Mouse (Mus musculus) c-Kit-positive CD71-negative TER-119-negative erythroid progenitor cells, embryonic 14.5 days (primary cell): Measurements from ENCODE around the gene Col2a1.

Experiments
- DNase-seq: peaks from one replicate; pipeline ENCODE4 v3.0.0-alpha.2; 2013; ENCODE audit warnings: low read depth

The Col2a1 gene

DNA sequence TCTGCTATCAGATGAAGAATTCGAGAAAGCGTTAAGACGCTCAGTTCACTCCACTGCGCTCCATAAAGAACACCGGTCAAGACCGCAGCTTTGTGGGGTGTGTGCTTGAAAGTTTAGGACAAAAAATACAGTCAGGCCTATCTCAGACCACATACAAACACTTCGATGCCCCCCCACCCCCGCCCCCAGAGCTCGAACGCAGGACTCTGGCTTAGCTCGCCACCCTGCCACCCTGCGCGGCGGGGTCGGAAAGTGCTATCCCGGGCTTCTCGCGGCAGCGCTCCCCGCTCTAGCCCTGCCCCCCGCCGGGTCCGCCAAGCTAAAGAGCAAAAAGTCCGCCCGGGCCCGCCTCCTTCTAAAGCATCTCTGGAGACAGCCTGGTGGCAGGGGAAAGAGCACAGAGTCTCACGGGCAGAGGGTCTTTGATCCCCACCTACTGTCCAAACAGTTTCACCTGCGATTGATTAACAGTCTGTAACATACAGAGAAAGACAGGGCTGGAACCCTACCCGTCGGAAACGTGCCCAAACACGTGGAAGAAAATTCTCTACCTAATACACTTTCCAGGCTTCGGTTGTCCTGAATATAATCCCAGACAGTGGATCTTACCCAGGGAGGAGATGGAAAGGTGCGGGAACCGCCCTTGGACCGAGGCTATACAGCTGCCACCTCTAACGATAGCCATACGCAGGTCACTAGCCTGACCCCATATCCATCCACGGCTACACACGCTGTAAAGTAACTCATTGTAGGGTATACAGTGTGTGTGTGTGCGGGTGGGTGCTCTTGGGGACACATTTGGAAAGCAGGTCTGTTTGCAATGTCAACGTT lies 1.3 kb downstream of the Col2a1 start:
- DNase-seq = no peak

DNA sequence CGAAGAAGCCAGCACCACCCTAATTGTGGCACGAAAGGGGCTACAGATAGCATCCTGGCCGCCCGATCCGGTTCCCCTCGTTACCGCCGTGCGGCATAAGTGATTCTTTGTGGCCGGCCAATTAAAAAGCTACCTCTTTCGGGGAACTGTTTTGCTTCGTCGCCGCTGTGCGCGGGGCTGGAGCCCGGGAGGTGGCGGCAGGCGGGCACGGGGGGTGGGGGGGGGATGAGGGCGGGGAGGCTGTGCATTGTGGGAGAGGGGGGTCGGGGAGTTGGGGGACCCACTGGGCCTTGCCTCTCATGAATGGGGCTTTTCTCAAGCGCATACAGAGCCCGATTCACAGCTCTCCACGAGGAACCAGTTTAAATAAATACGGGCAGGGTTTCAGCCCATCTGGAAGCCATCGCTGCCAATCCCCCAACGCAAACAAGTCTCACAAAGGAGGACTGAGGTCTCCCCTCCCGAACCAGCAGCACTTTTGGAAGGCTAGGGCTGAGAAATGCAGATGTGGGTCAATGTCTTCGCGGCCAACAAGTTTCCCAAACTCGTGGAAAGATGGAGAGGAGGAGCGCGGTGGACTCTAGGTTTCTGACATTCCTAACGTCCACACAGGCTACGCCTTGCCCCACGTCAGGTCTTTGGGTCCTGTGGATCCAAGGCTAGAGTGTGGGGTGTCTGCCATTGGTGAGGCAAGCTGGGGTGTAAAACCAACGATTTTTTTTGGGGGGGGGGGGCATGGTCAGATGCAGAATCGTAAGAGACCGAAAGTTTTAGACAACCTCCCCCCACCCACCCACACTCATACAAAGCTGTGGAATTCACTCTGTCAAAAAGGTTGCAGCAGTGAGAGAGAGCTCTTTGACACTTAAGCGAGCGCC lies 2.1 kb downstream of the Col2a1 start:
- DNase-seq = no peak

- no peak for DNase-seq
Measured at GRCm38 (mm10) chr15:98001321-98002112, 3.0 kb downstream of the Col2a1 start.

DNA sequence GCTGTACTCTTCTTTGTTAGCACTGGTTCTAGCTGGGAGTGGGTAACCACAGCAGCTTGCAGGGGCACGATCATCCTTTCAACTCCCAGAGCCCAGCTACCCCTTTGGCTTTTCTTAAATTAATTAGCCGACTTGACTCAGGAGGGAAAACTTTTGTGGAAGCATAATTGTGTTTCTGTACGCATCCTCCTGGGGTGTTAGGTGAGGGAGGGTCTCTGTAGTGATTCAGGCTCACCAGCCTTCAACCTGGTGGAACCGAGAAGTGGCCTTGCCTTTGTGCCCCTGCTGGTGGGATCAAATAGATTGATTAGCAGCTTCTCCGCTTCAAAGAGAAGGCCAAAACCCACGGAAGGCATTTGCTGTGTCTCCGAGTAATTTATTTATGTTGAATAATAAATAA lies 4.5 kb downstream of the Col2a1 start:
- DNase-seq = no peak

GRCm38 (mm10) chr15:97999546-97999945 lies 4.9 kb downstream of the Col2a1 start:
- DNase-seq = no peak

DNA sequence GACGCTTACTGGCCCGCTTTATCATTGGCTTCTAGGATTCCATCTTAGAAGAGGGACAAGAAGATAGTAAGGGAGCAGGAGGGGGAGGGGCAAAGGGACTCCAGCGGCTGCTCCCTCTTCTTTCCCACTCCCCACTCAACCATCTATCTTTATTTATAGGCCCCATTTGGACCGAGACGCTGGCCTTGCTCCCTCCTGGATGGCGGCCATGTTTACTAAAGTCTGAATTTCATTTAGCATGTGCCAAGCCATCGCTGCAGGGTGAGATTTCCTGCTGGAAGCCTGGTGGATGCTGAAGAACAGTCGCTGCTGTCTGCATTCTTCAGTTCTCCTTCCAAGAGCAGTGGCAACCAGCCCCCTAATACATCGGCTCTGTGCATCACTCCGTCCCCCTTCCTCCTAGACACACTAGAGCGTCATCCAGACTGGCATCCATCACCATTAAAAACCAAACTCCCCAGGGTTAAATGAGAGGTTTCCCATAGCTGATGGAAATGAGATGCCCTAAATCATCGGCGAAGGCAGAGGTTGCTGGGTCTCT lies 7.7 kb downstream of the Col2a1 start:
- no peak for DNase-seq

DNA sequence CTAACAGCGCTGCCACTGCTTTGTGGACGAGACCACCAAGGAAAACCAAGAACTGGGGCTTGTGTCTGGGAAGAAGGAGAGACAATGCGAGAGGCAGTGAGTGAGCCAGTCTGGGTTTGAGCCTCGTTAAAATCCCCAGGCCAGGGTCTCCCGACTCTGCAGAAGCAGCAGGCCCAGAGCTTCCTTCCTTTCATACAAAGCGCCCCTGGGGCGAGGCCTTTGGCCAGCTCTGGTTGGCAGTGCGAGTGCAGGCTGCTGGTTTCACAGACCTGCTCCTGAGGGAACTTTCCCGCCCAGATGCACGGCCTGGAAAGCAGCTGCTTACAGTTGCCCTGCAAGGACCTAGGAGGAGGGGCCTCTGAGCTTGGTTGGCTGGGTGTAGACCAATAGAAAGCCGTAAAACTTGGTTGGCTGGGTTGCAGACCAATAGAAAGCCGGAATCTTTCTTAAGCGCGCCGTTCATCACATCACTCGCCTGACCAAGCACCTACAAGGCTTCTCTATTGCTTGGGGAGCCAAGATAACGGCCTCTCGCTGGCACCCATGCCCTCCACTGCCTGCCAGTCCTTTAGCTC lies 11.7 kb downstream of the Col2a1 start:
- peak; percentile 44 for DNase-seq

GRCm38 (mm10) chr15:97992027-97992711 lies 12.3 kb downstream of the Col2a1 start:
- no peak for DNase-seq

DNA sequence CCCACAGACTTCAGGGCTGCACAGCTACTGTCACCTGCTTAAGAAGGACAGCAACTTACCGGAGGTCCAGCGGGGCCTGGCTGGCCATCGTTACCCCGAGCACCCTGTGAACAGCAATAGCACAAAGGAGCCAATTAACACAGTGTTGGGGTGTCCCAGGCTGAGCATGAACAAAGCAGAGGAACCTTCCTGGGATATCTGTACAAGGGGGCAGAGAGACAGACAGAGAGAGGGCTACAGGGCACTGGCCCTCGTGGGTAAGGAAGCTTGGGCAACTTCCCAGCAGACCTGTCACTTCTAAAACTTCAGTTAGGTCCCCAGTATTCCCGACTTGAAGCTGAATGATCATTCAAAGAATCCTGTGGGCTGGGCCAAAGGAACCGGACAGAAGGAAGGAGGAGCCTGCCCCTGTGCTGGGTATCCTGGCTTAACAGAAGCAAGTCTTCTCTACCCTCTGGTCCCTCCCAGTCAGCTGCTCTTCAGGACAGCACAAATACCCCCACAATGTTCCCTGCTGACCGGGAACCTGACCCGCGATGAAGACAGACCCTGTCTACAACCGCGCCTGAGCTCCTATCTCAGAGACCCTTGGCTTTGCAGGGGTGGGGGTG lies 13.1 kb downstream of the Col2a1 start:
- DNase-seq = no peak

GRCm38 (mm10) chr15:97990721-97991120 lies 13.8 kb downstream of the Col2a1 start:
- no peak for DNase-seq

- DNase-seq = no peak
Measured at GRCm38 (mm10) chr15:97990124-97990523, 14.4 kb downstream of the Col2a1 start.

- no peak for DNase-seq
Measured at GRCm38 (mm10) chr15:97989544-97989943, 15.0 kb downstream of the Col2a1 start.

DNA sequence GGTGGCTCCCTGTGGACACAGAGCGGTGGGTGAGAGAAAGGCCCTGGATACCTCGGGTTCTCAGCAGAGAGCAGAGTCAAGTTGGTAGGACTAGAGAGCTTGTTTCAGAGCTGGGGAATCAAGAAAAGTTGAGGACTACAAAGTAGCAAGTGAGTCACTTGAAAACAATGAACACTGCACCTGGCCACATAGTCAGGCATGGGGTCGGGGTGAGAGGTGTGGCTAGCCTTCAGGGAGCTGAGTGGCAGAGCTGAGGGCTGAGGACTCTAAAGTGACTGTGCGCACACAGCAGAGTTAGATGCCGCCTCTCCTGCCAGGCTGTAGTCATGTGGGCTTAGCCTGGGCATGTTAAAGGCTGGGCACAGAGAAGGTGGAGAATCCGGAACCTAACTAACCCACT lies 22.9 kb downstream of the Col2a1 start:
- no peak for DNase-seq

GRCm38 (mm10) chr15:97973248-97974005 lies 31.1 kb downstream of the Col2a1 start:
- DNase-seq = no peak

DNA sequence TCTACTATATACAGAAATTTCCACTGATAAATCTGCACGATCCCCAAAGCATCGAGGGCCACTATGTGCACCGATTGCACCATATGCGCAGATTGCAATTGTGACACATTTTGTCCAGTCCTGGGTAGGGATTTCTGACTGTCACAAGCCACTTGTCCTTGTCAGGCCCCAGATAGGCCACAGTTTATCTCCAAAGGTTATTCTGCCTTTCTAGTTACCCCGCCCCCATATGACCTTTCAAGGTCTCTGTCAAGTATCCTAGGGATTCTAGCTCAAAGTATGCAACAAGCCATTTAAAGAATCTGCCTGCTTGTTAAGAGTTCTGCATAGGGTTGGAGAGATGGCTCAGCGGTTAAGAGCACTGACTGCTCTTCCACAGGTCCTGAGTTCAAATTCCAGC lies 31.9 kb downstream of the Col2a1 start:
- no peak for DNase-seq

DNA sequence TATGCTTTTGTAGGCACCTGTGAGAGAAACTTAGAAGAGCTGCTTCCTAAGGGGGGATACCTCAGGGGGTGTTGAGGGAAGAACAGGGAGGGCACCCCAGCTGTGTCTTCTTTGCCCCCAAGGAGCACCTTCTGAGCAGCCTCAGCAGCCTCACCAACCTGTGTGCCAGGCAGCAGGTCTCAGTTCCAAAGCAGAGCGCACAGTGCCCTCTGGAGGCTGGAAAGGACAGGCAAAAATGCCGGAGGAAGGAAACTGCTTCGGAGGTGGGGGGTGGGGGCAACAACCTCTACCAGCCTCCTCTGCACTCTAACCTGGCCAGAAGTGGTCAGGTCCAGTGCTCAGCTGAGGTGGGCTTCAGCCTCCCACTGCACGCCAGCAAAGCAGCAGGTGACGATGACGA lies 34.2 kb downstream of the Col2a1 start:
- DNase-seq = no peak

GRCm38 (mm10) chr15:97965311-97966045 lies 39.0 kb downstream of the Col2a1 start:
- DNase-seq = no peak

DNA sequence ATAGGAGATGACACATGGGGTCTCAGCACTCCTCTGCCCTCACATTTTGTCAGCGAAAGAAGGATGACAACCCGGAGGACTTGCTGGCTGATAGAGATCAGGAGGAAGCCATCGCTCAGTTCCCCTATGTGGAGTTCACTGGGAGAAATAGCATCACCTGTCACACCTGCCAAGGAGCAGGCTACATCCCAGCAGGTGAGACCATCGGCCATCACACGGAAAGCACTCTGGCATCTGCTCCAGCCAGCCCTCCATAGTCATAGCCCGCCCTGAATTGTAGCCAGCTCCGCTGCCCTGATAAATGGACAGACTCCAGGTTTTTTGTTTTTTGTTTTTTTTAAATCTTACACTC lies 39.7 kb downstream of the Col2a1 start:
- DNase-seq = no peak
